Mouse (Mus musculus): Measurements from ENCODE around the gene Gm6614.
"Not testable (repeated sequence)": the region's sequence is repeated elsewhere in the genome, so short reads cannot be mapped to it uniquely, and the experiment has no call there.

The Gm6614 gene

GRCm38 (mm10) chr6:142011364-142011955 is at the start of gene Gm6614:
Gene Gm6614, minus strand, starts transcription at chr6:142011414.
- no peak for DNase-seq (ENCODE audit: low spot score in 2 of 2)

DNA sequence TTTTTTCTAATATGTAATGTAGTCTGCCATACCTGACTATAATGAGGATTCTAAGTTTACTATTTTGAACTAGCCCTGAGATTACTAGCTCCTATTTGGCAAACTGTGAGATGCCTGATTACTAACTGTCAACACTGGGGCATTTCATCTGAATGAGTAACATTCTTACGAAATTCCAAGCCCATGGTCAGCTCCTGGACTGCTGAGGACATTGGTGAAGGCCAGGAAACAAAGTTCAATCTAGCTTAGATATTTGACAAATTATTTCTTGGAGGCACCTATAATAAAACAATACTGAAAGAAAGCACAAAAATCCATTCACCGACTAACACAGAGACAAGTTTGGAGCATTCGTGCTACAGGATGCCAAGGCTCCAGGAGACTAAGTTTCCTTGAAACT is 47.1 kb upstream of the Gm6614 start:
- DNase-seq (ENCODE audit: low spot score in 2 of 2), result not testable (repeated sequence)

DNA sequence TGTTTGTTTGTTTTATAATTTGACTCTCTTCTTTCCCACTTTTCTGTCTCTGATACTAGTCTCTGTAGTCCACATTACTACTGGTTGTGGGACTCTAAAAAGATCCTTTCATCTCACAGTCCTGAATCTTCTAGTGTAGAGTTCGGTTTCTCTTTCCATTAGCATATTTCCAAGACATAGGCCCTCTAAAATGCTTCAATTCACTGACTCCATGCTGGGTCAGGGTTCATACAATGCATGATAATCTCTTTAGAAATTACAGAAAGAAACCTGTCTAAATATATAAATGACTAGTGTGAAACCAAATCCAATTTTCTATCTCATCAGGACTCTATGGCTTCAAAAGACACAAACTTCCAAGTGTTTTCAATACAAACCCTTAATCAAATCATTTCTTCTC is 36.5 kb upstream of the Gm6614 start:
- no peak for DNase-seq (ENCODE audit: low spot score in 2 of 2)

GRCm38 (mm10) chr6:142045746-142046145 is 34.5 kb upstream of the Gm6614 start:
- no peak for DNase-seq (ENCODE audit: low spot score in 2 of 2)

DNA sequence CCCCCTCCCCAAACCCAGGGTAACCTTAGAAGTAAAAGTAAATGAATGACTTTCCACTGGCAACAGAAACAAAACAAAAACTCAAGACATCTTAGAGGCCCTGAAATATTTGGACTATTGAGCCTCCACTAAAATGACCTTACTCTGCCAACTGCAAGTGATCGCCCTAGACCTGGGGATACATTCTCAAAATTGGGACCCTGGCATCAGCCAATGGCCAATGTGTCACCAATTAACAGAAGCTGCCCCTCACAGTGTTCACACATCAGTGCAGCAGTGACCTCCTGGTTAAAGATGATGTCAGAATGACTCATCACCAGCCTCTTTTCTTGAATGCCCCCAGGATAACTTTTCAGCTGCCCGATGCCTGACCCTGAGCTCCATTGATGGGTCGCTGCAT is 30.7 kb upstream of the Gm6614 start:
- no peak for DNase-seq (ENCODE audit: low spot score in 2 of 2)

GRCm38 (mm10) chr6:142040306-142041175 is 29.3 kb upstream of the Gm6614 start:
- peak in 1 of 2 experiments; percentile 2 for DNase-seq (ENCODE audit: low spot score in 2 of 2)

- no peak for DNase-seq (ENCODE audit: low spot score in 2 of 2)
These were observed 24.6 kb upstream of the Gm6614 start for GRCm38 (mm10) chr6:142035771-142036170.

DNA sequence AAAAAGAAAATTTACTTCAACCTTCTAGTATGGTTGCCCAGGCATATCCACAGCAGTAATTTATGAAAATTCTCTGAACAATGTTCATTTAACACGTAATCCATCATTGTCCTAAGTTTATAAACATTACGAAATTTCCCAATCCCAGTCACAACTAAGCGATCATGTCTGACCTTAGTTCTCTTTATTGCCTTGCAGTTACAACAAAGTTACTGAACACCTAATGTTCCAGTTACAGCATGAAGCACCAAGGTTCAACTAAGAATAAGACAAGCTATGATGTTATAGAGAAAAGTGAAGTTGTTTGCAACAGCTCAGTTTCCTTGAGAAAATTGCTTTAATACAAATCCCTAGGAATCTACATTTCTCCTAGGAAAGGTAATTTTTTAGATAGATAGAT is 10.5 kb upstream of the Gm6614 start:
- no peak for DNase-seq (ENCODE audit: low spot score in 2 of 2)

DNA sequence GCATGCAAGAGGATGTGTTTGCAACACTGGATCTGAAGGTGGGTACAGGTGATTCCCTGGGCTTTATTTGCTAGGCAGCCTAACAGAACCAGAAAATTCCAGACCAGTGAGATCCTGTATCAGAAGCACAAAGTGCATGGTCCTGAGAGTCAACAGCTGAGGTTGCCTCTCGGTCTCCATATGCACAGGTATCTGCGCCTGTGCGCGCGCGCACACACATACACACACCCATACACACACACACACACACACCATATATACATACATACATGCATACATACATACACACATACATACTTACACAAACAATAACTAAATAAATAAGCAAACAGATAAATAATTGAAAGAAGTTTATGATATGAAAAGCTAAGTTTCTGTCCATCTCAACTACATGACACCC is 24.4 kb downstream of the Gm6614 start:
- no peak for DNase-seq (ENCODE audit: low spot score in 2 of 2)

DNA sequence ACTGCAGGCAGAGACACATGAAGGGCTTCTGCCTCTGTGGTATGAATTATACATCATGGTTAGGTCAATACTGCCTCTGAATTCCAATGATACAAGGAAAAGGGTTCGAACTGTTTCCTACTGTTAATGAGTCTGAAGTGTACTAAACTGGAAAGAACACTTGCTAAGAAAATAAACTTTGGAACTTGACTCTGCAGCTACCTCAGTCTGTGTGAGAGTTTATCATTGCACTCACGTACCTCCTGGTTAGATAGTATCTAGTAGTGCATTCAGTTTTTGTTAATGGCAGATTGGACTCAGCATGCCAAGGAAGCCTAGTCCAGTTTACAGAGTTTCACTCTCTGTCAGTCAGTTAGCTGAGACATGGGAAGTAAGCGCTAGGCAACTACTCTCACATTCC is 26.6 kb downstream of the Gm6614 start:
- DNase-seq (ENCODE audit: low spot score in 2 of 2), result no peak

DNA sequence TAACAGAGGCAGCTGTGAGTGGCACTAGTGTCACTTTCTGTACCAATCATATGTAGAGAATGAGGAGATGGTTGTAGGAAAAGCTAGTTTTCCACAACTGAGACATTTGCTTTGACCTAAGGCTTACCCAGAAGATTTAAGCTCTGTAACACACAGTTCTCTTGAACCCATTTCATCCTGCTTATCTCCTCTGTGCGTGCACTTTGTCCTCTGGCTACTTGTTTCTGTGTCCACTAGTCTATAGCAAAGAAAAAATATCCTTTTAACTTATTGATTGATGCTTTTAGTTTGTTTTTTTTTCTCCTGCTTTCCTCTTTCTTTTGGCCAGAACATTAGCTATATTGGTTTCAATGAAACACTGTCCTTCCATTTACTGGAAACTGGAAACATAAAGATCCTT is 48.8 kb downstream of the Gm6614 start:
- no peak for DNase-seq (ENCODE audit: low spot score in 2 of 2)

GRCm38 (mm10) chr6:141961861-141962260 is 49.4 kb downstream of the Gm6614 start:
- DNase-seq (ENCODE audit: low spot score in 2 of 2), result no peak

GRCm38 (mm10) chr6:141960482-141960881 is 50.7 kb downstream of the Gm6614 start:
- no peak for DNase-seq (ENCODE audit: low spot score in 2 of 2)

- no peak for DNase-seq (ENCODE audit: low spot score in 2 of 2)
These were observed 64.4 kb downstream of the Gm6614 start, which contains the start of gene Slco1a1 for GRCm38 (mm10) chr6:141946862-141947261. Gene Slco1a1, minus strand, starts transcription at chr6:141946962.

GRCm38 (mm10) chr6:141940451-141940850 is 70.8 kb downstream of the Gm6614 start:
- DNase-seq (ENCODE audit: low spot score in 2 of 2), result no peak
